Mouse (Mus musculus) kidney, postnatal 0 days (tissue): ENCODE measurements around the gene Moap1. TPM values are rescaled to one million over a fixed set of nuclear protein-coding genes. Genes with fewer than 3 reads are reported as not detected.

ENCODE experiments used
- ATAC-seq: fragments of 200-750 bp; cut with Nextera tagmentation; replicated peaks from 2 replicates; pipeline ENCODE4 v1.8.0; 2017; ENCODE audit warnings: low read depth, moderate number of reproducible peaks, moderate TSS enrichment, moderate library complexity; ENCODE audit not compliant: low FRiP score
- DNase-seq: peaks from one replicate; pipeline ENCODE4 v3.0.0-alpha.2; 2016; ENCODE audit warnings: low spot score
- H3K27ac ChIP-seq: fragments of 300-500 bp; sonication (generic); 2 replicates; pipeline ENCODE4 v1.5.1; 2014; ENCODE audit warnings: mild to moderate bottlenecking
- H3K27me3 ChIP-seq: fragments of 300-500 bp; sonication (generic); 2 replicates; pipeline ENCODE4 v1.6.1; 2014; ENCODE audit warnings: low read length, mixed read lengths; ENCODE audit not compliant: insufficient read depth
- H3K36me3 ChIP-seq: fragments of 300-500 bp; sonication (generic); 2 replicates; pipeline ENCODE4 v1.6.1; 2014; ENCODE audit warnings: low read length, mixed read lengths; ENCODE audit not compliant: insufficient read depth
- H3K4me1 ChIP-seq: fragments of 300-500 bp; sonication (generic); replicated peaks from 2 replicates; pipeline ENCODE4 v1.6.1; 2014; ENCODE audit warnings: antibody characterized with exemption, low read length, mixed read lengths; ENCODE audit not compliant: insufficient read depth
- H3K4me2 ChIP-seq: fragments of 300-500 bp; sonication (generic); 2 replicates; pipeline ENCODE4 v1.6.1; 2014; ENCODE audit warnings: mild to moderate bottlenecking, low read length, moderate library complexity, mixed read lengths
- H3K4me3 ChIP-seq: fragments of 300-500 bp; sonication (generic); replicated peaks from 2 replicates; pipeline ENCODE4 v1.5.1; 2014; ENCODE audit warnings: low read depth, low read length
- H3K9ac ChIP-seq: fragments of 300-500 bp; sonication (generic); 2 replicates; pipeline ENCODE4 v1.6.1; 2014; ENCODE audit warnings: low read depth, low read length
- H3K9me3 ChIP-seq: fragments of 300-500 bp; sonication (generic); replicated peaks from 2 replicates; pipeline ENCODE4 v1.6.1; 2016; ENCODE audit warnings: low read length, inconsistent platforms, mixed read lengths
- CTCF ChIP-seq: IDR thresholded peaks from 2 replicates; pipeline ENCODE4 v1.5.1; 2016; ENCODE audit warnings: antibody characterized with exemption, low read depth, mild to moderate bottlenecking, moderate library complexity
- WGBS: fragments of 180-500 bp; shearing (Covaris S2); extraction: QIAGEN DNeasy Blood & Tissue Kit; methylation state at CpG from one replicate; pipeline ENCODE4 v1.1.7; 2014; 5-methylcytosine and 5-hydroxymethylcytosine counted together
- polyA plus RNA-seq: library from polyadenylated mRNA; unstranded; fragments of >200 nt; fragmentation: Nextera tagmentation; extraction: Ambion mirVana; gene quantifications from 2 replicates; pipeline ENCODE4 v1.2.1, GENCODE M21; 2015

Moap1 gene
- polyA plus RNA-seq, 1 experiment from 2014 or later = 13.8 TPM

DNA sequence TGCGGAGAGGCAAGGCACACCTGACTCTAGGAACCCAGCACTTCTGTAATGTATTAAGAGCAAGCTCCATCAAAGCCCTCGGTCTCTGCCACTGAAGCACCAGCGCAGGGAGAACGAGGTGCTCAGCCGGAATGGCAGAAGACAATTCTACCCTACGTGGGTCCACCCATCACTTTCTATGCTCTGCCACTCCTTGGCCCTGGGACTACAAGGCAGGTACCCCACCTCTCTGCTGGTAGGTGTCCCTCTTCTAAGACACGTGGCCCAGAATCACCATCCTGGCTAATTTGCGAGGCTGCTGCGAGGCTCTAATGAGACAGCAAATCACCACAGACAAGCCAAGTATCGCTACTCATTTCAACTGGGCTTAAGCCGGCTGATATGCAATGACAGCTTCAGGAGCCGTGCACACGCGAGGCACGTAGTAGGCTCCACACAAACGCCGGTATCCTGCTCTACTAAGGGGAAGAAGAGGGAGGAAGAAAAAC is 39.5 kb downstream of the Moap1 start:
- H3K27me3 ChIP-seq = no peaks in the 10 kb centered on the region
- peak overlapping the region; percentile 93 for H3K9ac ChIP-seq
- peak overlapping the region; percentile 96 for H3K4me2 ChIP-seq
- 9% methylated on average over 17 of the region's 17 CpGs for WGBS
- peak overlapping the region; percentile 95; the same call in 1 of the 2 replicates for H3K27ac ChIP-seq
- DNase-seq = no peak
- no peaks in the 10 kb centered on the region for H3K36me3 ChIP-seq
- peaks cover 13% of the 10 kb centered on the region for H3K4me1 ChIP-seq
- H3K4me3 ChIP-seq = peak overlapping the region; percentile 78
- no peaks in the 10 kb centered on the region for H3K9me3 ChIP-seq
- TF ChIP-seq CTCF = no peak
- no peak for ATAC-seq

DNA sequence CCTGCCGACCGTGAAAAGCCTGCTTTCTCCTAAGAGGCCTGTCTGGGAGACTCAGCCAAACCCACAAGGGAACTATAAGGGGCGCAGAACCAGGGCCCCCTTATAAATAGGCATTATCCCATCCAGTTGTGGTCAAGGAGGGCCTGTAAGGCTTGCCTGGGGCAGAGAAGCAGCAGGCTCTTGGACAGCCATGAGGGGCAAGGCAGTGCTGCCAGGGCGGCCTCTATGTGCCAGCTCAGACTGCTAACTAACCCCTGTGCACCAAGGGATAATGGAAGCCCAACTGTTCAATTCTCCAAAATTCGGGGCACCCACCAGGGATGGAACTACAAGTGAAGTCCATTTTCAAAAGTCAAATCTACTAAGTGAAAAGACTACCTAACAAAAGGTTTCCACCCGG is 40.0 kb downstream of the Moap1 start:
- 42% methylated on average over 6 of the region's 6 CpGs for WGBS
- ATAC-seq = no peak
- H3K9ac ChIP-seq = peak overlapping the region; percentile 23; the same call in 1 of the 2 replicates

DNA sequence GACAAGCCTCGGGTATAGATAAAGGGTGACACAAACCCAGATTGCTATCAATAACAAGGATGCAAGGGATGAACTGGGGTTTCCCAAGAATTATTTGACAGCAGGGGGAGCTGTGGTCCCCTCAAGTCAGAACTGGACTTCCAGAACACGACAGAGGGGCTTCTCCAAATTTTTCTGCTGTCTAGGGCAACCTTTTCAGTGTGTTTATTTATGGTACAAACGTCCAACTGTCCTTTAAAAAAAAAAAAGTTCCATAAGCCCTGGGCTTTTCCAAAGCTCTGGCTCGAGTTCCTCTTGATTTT is 40.4 kb downstream of the Moap1 start:
- Histone ChIP-seq H3K36me3 (no peaks in the 10 kb centered on the region), H3K4me2 (peak overlapping the region; percentile 96), H3K9ac (peak overlapping the region; percentile 23; the same call in 1 of the 2 replicates), H3K27ac (peak overlapping the region; percentile 66), H3K4me3 (peak overlapping the region; percentile 78), H3K27me3 (no peaks in the 10 kb centered on the region), H3K4me1 (peaks cover 17% of the 10 kb centered on the region), H3K9me3 (no peaks in the 10 kb centered on the region)
- ATAC-seq (no peak), DNase-seq (peak; percentile 57)
- TF ChIP-seq CTCF = peak; percentile 52
- 2% methylated on average over 4 of the region's 4 CpGs for WGBS

More for the DNA sequence above, 40.0 kb downstream of the Moap1 start:
- Histone ChIP-seq H3K27me3 (no peaks in the 10 kb centered on the region), H3K27ac (peak overlapping the region; percentile 66), H3K4me3 (peak overlapping the region; percentile 78), H3K9me3 (no peaks in the 10 kb centered on the region), H3K36me3 (no peaks in the 10 kb centered on the region), H3K4me1 (peaks cover 13% of the 10 kb centered on the region), H3K4me2 (peak overlapping the region; percentile 96)
- TF ChIP-seq CTCF = no peak
- no peak for DNase-seq

DNA sequence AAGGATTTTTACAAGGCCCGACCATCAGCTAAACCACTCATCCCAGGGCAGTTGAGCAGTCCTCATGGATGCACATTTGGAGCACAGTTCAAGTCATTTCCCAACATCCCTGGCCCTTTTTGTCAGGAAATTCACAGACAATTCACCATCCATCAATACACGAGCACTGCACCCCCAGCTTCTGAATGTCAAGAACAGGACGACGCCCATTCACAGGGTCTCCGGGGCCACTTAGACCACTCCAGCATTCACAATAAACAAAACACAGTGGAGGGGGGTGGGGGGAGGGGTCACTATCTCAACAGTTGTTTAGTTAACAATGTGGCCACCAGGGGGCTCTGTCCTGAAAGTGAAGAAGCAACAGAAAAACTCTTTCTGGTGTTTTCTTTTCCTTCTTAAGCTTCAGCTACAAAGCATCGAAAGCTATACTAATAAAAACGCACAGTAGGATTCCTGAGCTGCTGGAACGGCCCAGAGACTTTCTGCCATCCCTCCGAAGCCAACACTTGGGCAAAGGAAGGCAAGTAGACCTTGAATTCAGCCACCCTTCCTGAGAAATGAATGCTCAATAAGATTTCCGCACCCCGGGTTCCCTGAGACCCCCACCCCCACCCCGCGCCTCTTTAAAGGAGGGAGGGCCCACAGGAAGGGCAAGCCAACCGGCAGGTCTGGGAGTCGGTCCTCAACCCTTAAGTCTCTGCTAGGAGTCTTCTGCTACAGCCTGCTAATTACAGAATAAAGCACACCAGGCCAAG is 40.9 kb downstream of the Moap1 start:
- DNase-seq = peak; percentile 93
- 8% methylated on average over 15 of the region's 15 CpGs for WGBS
- no peaks in the 10 kb centered on the region for H3K9me3 ChIP-seq
- H3K9ac ChIP-seq = peak overlapping the region; percentile 23; the same call in 1 of the 2 replicates
- no peaks in the 10 kb centered on the region for H3K36me3 ChIP-seq
- peak overlapping the region; percentile 78 for H3K4me3 ChIP-seq
- peak overlapping the region; percentile 66 for H3K27ac ChIP-seq
- no peak for ATAC-seq
- H3K4me1 ChIP-seq = peaks cover 22% of the 10 kb centered on the region
- peak overlapping the region; percentile 96 for H3K4me2 ChIP-seq
- TF ChIP-seq CTCF = peak; percentile 82
- H3K27me3 ChIP-seq = no peaks in the 10 kb centered on the region

DNA sequence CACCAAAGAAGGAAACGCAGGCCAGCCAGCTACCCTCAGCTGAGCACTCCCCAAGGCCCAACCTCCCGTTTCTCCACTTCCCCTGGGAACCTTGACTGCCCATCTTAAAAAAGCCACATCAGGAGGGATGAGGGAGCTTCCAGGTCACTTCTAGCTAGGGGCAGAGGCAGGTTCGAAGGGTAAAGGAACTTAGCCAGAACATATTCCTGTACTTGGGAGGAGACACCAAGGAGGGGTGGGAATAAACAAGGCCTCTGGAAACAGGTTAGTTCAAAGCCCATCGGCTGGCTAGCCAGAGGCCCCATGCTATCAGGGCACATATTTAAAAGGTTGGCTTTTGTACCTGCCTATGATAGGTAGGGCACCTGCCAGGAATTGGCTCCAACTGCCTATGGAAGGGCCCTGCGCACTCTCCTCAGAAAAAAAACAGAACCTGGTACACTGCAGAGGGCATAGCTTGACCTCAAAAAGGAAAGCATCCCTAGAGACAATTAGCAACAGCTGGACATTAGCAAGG is 41.7 kb downstream of the Moap1 start:
- Histone ChIP-seq H3K4me1 (peaks cover 23% of the 10 kb centered on the region), H3K36me3 (no peaks in the 10 kb centered on the region), H3K27ac (no peak overlapping the region), H3K4me2 (no peak overlapping the region), H3K9me3 (no peaks in the 10 kb centered on the region), H3K9ac (no peak overlapping the region), H3K4me3 (no peak overlapping the region), H3K27me3 (no peaks in the 10 kb centered on the region)
- no peak for TF ChIP-seq CTCF
- no peak for DNase-seq
- ATAC-seq = no peak
- 86% methylated on average over 5 of the region's 5 CpGs for WGBS

DNA sequence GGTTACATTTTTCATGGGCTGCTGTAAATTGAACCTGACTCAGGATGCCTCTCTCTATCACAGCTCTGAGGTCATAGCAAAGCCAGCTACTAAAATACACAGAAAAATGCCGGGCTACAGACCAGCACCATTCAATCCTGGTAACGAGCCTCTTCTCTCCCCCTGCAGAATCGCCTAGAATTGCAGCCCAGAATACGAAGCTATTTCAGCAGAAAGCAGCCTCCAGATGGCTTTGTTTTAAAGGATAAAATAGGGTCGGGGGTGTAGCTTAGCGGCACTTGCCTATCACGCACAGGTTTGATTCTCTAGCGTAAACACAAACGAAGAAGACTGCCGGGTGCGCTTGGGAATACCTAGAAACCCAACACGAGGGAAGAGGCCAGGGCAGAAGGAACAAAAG is 43.0 kb downstream of the Moap1 start:
- no peak for TF ChIP-seq CTCF
- no peak overlapping the region for H3K4me2 ChIP-seq
- H3K27me3 ChIP-seq = no peaks in the 10 kb centered on the region
- no peaks in the 10 kb centered on the region for H3K9me3 ChIP-seq
- no peak overlapping the region for H3K9ac ChIP-seq
- ATAC-seq = no peak
- peaks cover 23% of the 10 kb centered on the region for H3K4me1 ChIP-seq
- no peak overlapping the region for H3K4me3 ChIP-seq
- no peaks in the 10 kb centered on the region for H3K36me3 ChIP-seq
- WGBS = 42% methylated on average over 12 of the region's 12 CpGs
- H3K27ac ChIP-seq = no peak overlapping the region
- DNase-seq = peak; percentile 37
